Mouse (Mus musculus) cerebellum, postnatal 25 days (tissue): ENCODE measurements around the gene Hspa1l.
"Not testable (repeated sequence)": the region's sequence is repeated elsewhere in the genome, so short reads cannot be mapped to it uniquely, and the experiment has no call there.

Experiments used
- DNase-seq, 2 experiments: peaks; one replicate each; pipeline ENCODE4 v3.0.0; 2021; ENCODE audit warnings: mixed read lengths in 2 of 2

Hspa1l gene

GRCm38 (mm10) chr17:34977000-34977399 lies 4.5 kb downstream of the Hspa1l start:
- no peak for DNase-seq

- no peak for DNase-seq
Observed at GRCm38 (mm10) chr17:34978239-34978638, 5.7 kb downstream of the Hspa1l start.

GRCm38 (mm10) chr17:34979631-34980030 lies 7.1 kb downstream of the Hspa1l start:
- DNase-seq, result no peak

- DNase-seq, result peak in 1 of 2 experiments; percentile 46
Observed at GRCm38 (mm10) chr17:34980655-34981054, 8.2 kb downstream of the Hspa1l start.

- DNase-seq, result peak; percentile 94 to 95
Observed at GRCm38 (mm10) chr17:34981690-34982180, 9.2 kb downstream of the Hspa1l start, which contains the start of gene Lsm2. Gene Lsm2, plus strand, starts transcription at chr17:34981862.

DNA sequence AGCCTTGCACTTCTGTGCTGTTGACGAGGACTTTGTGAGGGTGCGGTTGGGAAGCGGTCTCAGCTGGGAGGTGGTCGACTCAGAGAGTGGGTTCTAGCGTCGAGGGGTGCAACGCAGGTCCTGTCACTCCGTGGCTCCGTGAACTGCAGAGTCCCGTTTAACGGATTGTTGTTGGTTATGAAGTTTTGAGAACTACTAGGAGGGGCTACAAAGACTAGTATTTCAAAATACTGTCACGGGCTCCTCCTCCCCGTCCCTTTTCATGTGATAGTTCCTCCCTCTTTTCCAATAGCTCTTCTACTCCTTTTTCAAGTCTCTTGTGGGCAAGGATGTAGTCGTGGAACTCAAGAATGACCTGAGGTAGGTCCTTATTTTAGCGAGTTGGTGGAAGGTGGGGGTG lies 9.8 kb downstream of the Hspa1l start:
- DNase-seq, result no peak

GRCm38 (mm10) chr17:34984218-34984617 lies 11.7 kb downstream of the Hspa1l start:
- DNase-seq, result peak in 1 of 2 experiments; percentile 53

- no peak for DNase-seq
Observed at GRCm38 (mm10) chr17:34994751-34995150, 22.2 kb downstream of the Hspa1l start.

- not testable (repeated sequence) for DNase-seq
Observed at GRCm38 (mm10) chr17:34995192-34995591, 22.7 kb downstream of the Hspa1l start.

DNA sequence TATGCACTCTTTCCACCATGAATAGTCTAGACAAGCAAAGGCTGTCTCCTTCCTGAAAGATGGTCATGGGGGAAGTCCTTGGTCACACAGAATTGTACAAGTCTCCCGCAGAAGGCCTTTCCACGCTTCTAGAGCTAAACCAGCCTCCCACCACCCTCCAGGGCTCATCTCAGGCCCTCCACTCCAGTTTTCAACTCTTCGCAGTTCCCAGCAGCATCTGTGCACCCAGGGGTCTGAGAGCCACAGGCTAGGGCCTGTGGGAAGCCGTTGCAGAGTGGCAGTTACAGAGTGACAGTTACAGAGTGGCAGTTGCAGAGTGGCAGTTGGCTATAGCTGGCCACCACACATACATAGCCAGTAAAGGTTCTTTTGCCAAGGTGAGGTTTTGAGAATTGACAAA lies 23.4 kb downstream of the Hspa1l start:
- not testable (repeated sequence) for DNase-seq

DNA sequence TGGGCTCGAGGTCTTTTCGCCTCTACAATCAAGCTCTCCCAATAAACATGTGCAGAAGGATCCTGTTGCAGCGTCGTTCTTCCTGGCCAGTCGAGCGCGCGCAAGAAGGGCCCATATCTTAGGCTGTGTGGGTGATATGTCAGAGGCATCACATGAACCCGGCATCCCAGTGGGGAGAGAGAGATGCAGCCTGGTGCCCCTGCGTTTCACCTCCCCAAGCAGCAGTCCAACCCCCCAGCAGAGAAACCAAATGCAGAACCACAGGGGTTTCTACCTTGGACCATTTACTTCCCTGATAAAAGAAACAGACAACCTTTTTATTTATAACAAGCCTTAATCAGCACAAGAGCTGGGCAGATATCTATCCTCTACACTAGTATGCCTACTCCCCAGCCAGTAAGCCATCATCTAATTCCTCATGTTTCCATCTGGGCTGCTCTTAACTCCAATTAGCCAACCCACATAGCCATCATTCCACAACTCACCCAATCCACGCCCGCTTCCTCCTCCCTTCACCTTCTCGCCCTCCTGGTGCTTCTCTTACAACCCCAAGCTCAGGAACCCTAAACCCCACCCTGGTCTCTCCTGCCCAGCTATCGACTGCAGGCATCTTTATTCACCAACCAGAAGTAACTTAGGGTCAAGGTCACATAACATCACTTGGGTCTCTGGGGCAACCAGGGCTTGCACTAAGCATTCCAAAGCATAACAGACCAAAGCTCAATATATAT lies 24.1 kb downstream of the Hspa1l start:
- no peak for DNase-seq

DNA sequence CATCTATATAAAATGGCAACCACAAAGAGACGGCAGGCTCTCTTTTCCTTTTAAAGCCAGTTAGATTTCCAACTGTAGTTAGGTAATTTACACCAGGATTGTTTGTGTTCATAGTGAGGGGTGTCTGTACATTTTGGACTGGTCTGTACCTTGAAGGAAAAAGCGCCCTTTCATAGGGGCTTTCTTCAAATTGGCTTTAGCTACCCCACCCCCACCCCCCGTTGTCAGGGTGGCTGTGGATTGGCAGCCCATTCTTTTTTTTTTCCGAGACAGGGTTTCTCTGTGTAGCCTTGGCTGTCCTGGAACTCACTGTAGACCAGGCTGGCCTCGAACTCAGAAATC lies 24.6 kb downstream of the Hspa1l start:
- DNase-seq, result no peak

GRCm38 (mm10) chr17:34998526-34999430 lies 26.3 kb downstream of the Hspa1l start:
- DNase-seq, result no peak

DNA sequence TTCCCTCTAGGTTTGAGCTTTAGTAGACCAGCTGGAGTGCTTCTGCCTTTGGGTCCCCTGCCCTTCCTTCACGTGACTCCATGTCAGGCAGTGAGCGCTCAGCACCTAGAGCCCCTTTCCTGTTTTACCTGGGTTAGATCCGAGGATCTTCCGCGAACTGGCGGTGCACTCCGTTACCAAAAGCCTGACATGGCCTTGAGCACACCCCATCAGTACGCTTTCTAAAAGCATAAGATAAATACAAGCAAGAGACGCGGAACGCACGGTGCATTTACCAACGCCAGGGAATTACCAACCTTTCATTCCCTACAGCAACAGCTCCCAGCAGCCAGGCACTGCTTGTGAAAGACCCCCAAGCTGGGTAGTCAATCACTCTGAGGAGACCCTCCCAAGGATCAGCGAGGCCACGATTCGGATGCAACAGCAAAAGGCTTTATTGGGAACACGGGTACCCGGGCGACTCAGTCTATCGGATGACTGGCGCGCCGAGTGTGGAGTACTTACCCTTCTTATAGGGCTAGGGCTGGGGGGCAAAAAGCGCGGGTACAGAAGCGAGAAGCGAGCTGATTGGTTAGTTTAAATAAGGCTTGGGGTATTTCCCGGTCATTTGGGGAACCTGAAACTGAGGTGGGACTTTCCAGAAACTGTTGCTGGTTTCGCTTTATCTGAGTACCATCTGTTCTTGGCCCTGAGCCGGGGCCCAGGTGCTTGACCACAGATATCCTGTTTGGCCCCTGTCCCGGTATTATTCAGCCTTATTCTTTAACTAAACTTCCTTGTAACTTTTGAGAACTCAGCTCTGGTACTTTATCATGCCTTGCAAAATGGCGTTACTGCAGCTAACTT lies 27.6 kb downstream of the Hspa1l start:
- not testable (repeated sequence) for DNase-seq

DNA sequence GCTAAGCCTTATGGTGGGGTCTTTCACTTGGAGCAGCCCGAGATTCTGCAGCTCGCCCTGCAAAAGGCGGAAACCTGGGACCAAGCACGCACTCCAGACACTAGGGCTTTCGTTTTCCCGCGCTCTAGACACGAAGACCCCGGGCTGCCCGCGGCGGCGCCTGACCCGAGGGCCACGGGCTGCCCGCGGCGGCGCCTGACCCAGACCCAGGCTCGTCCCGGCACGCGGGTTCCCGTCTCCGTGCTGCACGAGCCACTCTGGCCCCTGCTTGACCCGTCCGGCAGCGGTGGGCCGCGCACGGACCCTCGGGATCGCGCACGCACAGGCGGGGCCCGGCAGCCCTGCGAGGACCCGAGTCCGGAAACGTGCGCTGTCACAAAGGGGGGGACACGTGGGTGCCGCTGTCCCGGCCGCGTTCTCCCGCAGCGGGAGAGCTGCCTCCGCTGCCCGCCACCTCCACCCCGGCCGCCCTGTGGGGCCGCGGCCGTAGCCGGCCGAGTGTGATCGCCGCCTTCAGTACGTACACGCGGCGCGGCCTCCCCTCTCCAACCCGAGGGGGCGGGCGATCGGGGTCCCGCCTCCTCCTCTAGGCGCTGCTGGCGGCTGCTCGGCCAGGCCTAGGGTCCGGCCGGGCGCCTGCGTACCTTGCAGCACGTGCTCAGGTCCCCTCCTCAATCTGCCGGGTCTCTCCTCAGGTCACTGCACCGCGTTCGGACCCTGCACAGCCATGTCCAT lies 28.4 kb downstream of the Hspa1l start, which contains the start of gene Vars:
Gene Vars (plus strand): TSS at position 271 of the 735 bp plus-strand sequence.
- DNase-seq, result peak; percentile 90

DNA sequence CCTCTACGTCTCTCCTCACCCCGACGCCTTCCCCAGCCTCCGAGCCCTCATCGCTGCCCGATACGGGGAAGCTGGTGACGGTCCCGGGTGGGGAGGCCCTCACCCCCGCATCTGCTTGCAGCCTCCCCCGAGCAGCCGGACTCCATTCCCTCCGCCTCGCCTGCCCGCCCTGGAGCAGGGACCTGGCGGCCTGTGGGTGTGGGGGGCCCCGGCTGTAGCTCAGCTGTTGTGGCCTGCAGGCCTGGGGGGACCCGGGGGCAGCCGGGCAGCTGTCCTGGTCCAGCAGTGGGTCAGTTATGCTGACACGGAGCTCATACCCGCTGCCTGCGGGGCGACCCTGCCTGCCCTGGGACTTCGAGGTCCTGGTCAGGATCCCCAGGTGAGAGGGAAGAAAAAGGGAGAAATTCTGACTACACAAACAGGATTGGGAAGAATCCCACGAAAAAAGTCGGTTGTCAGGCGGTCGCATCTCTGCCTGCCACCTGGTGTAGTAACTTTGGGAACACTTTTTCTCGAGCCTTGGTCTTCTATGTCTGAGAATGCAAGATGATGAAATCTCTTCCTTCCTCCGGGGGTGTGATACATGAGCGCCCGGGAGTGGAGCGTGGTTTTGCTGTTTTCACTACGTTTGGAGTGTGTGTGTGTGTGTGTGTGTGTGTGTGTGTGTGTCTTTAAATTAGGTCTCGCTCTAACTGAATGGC lies 29.1 kb downstream of the Hspa1l start:
- peak in 1 of 2 experiments; percentile 49 for DNase-seq

DNA sequence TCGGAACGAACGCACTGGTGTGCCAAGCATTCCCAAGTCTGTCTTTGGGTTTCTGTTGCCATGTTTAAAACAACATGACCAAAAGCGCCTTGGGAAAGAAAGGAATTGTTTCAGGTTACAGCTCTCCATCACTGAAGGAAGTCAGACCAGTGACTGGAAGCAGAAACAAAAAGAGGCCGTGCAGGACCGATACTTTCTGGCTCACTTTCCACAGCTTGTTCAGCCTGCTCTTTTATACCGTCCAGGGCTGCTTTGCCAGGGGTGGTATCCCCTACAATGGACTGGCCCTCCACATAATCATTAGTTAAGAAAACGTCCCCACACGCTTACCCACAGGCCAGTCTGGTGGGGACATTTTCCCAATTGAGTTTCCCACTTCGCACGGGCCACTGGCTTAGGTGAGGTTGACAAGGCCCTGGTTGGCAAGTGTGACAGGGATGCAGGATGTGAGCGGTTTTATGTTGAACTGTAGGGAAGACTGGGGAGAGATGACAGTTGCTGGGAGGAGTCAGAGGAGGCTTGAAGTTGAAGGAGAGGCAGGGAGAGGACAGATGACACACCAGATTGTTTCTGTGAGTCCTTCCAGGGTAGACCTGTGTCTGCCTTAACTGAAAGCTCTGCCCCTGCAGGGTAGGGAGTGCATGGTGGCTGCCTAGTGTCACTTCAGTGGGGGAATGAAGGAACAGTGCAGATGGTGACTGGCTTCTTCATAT lies 29.8 kb downstream of the Hspa1l start:
- peak in 1 of 2 experiments; percentile 38 for DNase-seq

DNA sequence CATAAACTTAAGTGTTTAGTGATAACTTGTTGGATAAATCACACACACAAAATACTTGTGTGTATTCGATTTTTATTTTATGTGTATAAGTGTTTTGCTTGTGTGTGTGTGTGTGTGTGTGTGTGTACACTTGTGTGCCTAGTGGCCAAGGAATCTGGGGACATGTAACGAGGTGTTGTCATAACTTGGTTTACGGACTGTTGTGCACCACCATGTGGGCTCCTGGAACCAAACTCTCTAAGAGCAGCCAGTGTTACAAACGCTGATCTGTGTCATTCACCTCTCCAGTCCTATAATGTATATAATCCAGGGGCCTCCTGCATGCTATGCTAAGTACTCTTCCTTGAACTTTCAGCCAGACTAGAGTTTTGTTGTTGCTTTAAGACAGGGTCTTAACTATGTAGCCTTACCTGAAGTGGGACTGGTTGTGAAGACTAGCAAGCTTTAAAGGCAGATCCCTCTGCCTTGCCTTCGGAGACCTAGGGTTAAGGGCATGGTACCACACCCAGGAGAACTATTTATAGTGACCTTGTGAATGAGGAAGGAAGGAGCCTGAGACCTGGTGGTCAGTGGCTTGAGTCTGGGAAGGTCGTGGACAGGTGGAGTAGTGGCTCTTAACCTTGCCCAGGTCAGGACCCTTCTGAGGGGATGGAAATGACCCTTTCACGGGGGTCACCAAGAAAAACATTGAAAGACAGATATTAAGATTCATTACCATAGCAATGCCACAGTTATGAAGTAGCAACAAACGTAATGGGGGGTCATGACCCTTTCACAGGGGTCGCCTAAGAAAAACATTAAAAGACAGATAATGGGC lies 30.7 kb downstream of the Hspa1l start:
- peak in 1 of 2 experiments; percentile 13 for DNase-seq

DNA sequence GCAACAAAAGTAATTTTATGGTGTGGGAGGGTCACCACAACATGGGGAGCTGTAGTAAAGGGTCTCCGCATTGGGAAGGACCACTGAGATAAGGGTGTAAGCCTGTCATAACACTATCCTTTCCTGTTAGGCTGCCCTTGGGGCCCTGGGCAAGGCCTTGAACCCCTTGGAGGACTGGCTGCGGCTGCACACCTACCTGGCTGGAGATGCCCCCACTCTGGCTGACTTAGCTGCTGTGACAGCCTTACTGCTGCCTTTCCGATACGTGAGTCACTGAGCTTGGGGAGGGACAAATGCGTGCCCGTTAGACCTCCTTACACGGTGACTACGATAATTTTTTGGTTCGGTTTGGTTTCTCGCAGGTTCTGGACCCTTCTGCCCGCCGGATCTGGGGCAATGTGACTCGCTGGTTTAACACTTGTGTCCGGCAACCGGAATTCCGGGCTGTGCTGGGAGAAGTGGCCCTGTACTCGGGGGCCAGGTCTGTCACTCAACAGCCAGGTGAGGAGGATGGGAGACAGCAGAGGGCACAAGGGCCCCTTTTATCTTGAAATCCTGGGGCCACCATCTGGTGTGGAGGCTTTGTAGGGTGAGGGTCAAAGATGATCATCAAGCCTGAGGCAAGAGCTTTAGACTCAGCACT lies 31.7 kb downstream of the Hspa1l start:
- DNase-seq, result peak in 1 of 2 experiments; percentile 8
